Mouse (Mus musculus) neural tube, embryonic 15.5 days (tissue): ENCODE measurements around the gene Bhlhe40. TPM values are rescaled to one million over a fixed set of nuclear protein-coding genes. Genes with fewer than 3 reads are reported as not detected.

Source experiments
- ATAC-seq: fragments of 200-750 bp; cut with Nextera tagmentation; 2 replicates; pipeline ENCODE4 v1.8.0; 2017; ENCODE audit warnings: mild to moderate bottlenecking, moderate TSS enrichment, moderate library complexity; ENCODE audit not compliant: low FRiP score
- H3K27ac ChIP-seq: fragments of 300-500 bp; sonication (generic); replicated peaks from 2 replicates; pipeline ENCODE4 v1.5.1; 2015; ENCODE audit warnings: mild to moderate bottlenecking, inconsistent platforms
- H3K27me3 ChIP-seq: fragments of 300-500 bp; sonication (generic); replicated peaks from 2 replicates; pipeline ENCODE4 v1.6.1; 2015; ENCODE audit warnings: inconsistent platforms
- H3K36me3 ChIP-seq: fragments of 300-500 bp; sonication (generic); 2 replicates; pipeline ENCODE4 v1.6.1; 2015; ENCODE audit warnings: inconsistent platforms
- H3K4me1 ChIP-seq: fragments of 300-500 bp; sonication (generic); 2 replicates; pipeline ENCODE4 v1.6.1; 2015; ENCODE audit warnings: inconsistent platforms
- H3K4me2 ChIP-seq: fragments of 300-500 bp; sonication (generic); 2 replicates; pipeline ENCODE4 v1.6.1; 2015; ENCODE audit warnings: inconsistent platforms, mild to moderate bottlenecking, moderate library complexity
- H3K4me3 ChIP-seq: fragments of 300-500 bp; sonication (generic); replicated peaks from 2 replicates; pipeline ENCODE4 v1.5.1; 2015; ENCODE audit warnings: mild to moderate bottlenecking, inconsistent platforms
- H3K9ac ChIP-seq: fragments of 300-500 bp; sonication (generic); replicated peaks from 2 replicates; pipeline ENCODE4 v1.6.1; 2015; ENCODE audit warnings: mild to moderate bottlenecking, inconsistent platforms
- H3K9me3 ChIP-seq: fragments of 300-500 bp; sonication (generic); replicated peaks from 2 replicates; pipeline ENCODE4 v1.6.1; 2016; ENCODE audit warnings: inconsistent platforms
- WGBS: fragments of 180-500 bp; shearing (Covaris S2); methylation state at CpG from one replicate; pipeline ENCODE4 v1.1.7; 2015; ENCODE audit warnings: mixed read lengths; 5-methylcytosine and 5-hydroxymethylcytosine counted together
- polyA plus RNA-seq: library from polyadenylated mRNA; unstranded; fragments of >200 nt; fragmentation: Nextera tagmentation; extraction: Ambion mirVana; gene quantifications from 2 replicates; pipeline ENCODE4 v1.2.1, GENCODE M21; 2015

Bhlhe40 gene
- polyA plus RNA-seq, 1 experiment from 2014 or later: 5.3 TPM

- Histone ChIP-seq H3K36me3 (no peaks in the 10 kb centered on the region), H3K27ac (no peak overlapping the region), H3K4me3 (no peak overlapping the region), H3K27me3 (0 out of 2 replicates have a peak, but pooled peaks cover 2% of the 10 kb centered on the region), H3K4me2 (no peak overlapping the region), H3K9ac (no peak overlapping the region), H3K4me1 (peaks cover 6% of the 10 kb centered on the region; the same call in 1 of the 2 replicates), H3K9me3 (no peaks in the 10 kb centered on the region)
- no peak for ATAC-seq
- 92% methylated on average over 3 of the region's 3 CpGs for WGBS
These were observed 36.4 kb downstream of the Bhlhe40 start for GRCm38 (mm10) chr6:108696822-108697202.

- Histone ChIP-seq H3K27ac (no peak overlapping the region), H3K9me3 (no peaks in the 10 kb centered on the region), H3K27me3 (0 out of 2 replicates have a peak, but pooled peaks cover 2% of the 10 kb centered on the region), H3K4me3 (no peak overlapping the region), H3K9ac (no peak overlapping the region), H3K36me3 (no peaks in the 10 kb centered on the region), H3K4me1 (peaks cover 6% of the 10 kb centered on the region; the same call in 1 of the 2 replicates), H3K4me2 (no peak overlapping the region)
- ATAC-seq: no peak
- WGBS: 94% methylated on average over 10 of the region's 10 CpGs
These were observed 36.9 kb downstream of the Bhlhe40 start for GRCm38 (mm10) chr6:108697345-108697744.

- H3K4me3 ChIP-seq: no peak overlapping the region
- H3K36me3 ChIP-seq: no peaks in the 10 kb centered on the region
- 0 out of 2 replicates have a peak, but pooled peaks cover 2% of the 10 kb centered on the region for H3K27me3 ChIP-seq
- H3K9me3 ChIP-seq: no peaks in the 10 kb centered on the region
- no peak overlapping the region for H3K4me2 ChIP-seq
- H3K9ac ChIP-seq: no peak overlapping the region
- H3K4me1 ChIP-seq: peaks cover 6% of the 10 kb centered on the region; the same call in 1 of the 2 replicates
- WGBS: 13% methylated on average over 4 of the region's 4 CpGs
- no peak for ATAC-seq
- H3K27ac ChIP-seq: no peak overlapping the region
These were observed 38.0 kb downstream of the Bhlhe40 start for GRCm38 (mm10) chr6:108698343-108698870.

GRCm38 (mm10) chr6:108699679-108700078 lies 39.2 kb downstream of the Bhlhe40 start:
- Histone ChIP-seq H3K36me3 (no peaks in the 10 kb centered on the region), H3K27me3 (0 out of 2 replicates have a peak, but pooled peaks cover 2% of the 10 kb centered on the region), H3K4me1 (peaks cover 6% of the 10 kb centered on the region; the same call in 1 of the 2 replicates), H3K27ac (no peak overlapping the region), H3K4me3 (no peak overlapping the region), H3K9ac (no peak overlapping the region), H3K9me3 (no peaks in the 10 kb centered on the region), H3K4me2 (no peak overlapping the region)
- no peak for ATAC-seq
- WGBS: 73% methylated on average over 3 of the region's 3 CpGs

GRCm38 (mm10) chr6:108700638-108701343 lies 40.4 kb downstream of the Bhlhe40 start:
- H3K9me3 ChIP-seq: no peaks in the 10 kb centered on the region
- peak overlapping the region; percentile 39 for H3K4me2 ChIP-seq
- peaks cover 6% of the 10 kb centered on the region; the same call in 1 of the 2 replicates for H3K4me1 ChIP-seq
- H3K27me3 ChIP-seq: 0 out of 2 replicates have a peak, but pooled peaks cover 2% of the 10 kb centered on the region
- no peak overlapping the region for H3K4me3 ChIP-seq
- no peak overlapping the region for H3K27ac ChIP-seq
- no peak overlapping the region for H3K9ac ChIP-seq
- ATAC-seq: peak; percentile 47; the same call in 1 of the 2 replicates
- WGBS: 13% methylated on average over 17 of the region's 17 CpGs
- H3K36me3 ChIP-seq: no peaks in the 10 kb centered on the region

GRCm38 (mm10) chr6:108702648-108703047 lies 42.2 kb downstream of the Bhlhe40 start:
- Histone ChIP-seq H3K9me3 (no peaks in the 10 kb centered on the region), H3K4me3 (no peak overlapping the region), H3K27me3 (peaks cover 6% of the 10 kb centered on the region; the same call in 1 of the 2 replicates), H3K4me2 (no peak overlapping the region), H3K4me1 (peaks cover 6% of the 10 kb centered on the region; the same call in 1 of the 2 replicates), H3K36me3 (no peaks in the 10 kb centered on the region), H3K9ac (no peak overlapping the region), H3K27ac (no peak overlapping the region)
- ATAC-seq: no peak
- WGBS: 27% methylated on average over 3 of the region's 3 CpGs

- Histone ChIP-seq H3K27ac (no peak overlapping the region), H3K4me1 (peaks cover 6% of the 10 kb centered on the region; the same call in 1 of the 2 replicates), H3K4me2 (no peak overlapping the region), H3K36me3 (no peaks in the 10 kb centered on the region), H3K27me3 (peaks cover 6% of the 10 kb centered on the region; the same call in 1 of the 2 replicates), H3K9ac (no peak overlapping the region), H3K9me3 (no peaks in the 10 kb centered on the region), H3K4me3 (no peak overlapping the region)
- 82% methylated on average over 1 of the region's 1 CpGs for WGBS
- no peak for ATAC-seq
These were observed 42.7 kb downstream of the Bhlhe40 start for GRCm38 (mm10) chr6:108703085-108703484.

- H3K27me3 ChIP-seq: peaks cover 4% of the 10 kb centered on the region; the same call in 1 of the 2 replicates
- H3K4me2 ChIP-seq: no peak overlapping the region
- H3K36me3 ChIP-seq: no peaks in the 10 kb centered on the region
- no peak overlapping the region for H3K9ac ChIP-seq
- 64% methylated on average over 9 of the region's 9 CpGs for WGBS
- H3K4me1 ChIP-seq: peaks cover 13% of the 10 kb centered on the region
- no peak for ATAC-seq
- no peak overlapping the region for H3K4me3 ChIP-seq
- no peaks in the 10 kb centered on the region for H3K9me3 ChIP-seq
- no peak overlapping the region for H3K27ac ChIP-seq
These were observed 44.1 kb downstream of the Bhlhe40 start for GRCm38 (mm10) chr6:108704316-108705080.

- 89% methylated on average over 6 of the region's 6 CpGs for WGBS
- H3K4me2 ChIP-seq: no peak overlapping the region
- H3K9ac ChIP-seq: no peak overlapping the region
- H3K27ac ChIP-seq: no peak overlapping the region
- no peak overlapping the region for H3K4me3 ChIP-seq
- H3K4me1 ChIP-seq: peaks cover 15% of the 10 kb centered on the region
- no peak for ATAC-seq
- H3K27me3 ChIP-seq: peaks cover 4% of the 10 kb centered on the region; the same call in 1 of the 2 replicates
- H3K9me3 ChIP-seq: no peaks in the 10 kb centered on the region
- H3K36me3 ChIP-seq: no peaks in the 10 kb centered on the region
These were observed 45.5 kb downstream of the Bhlhe40 start for GRCm38 (mm10) chr6:108705957-108706356.

- 94% methylated on average over 8 of the region's 8 CpGs for WGBS
- Histone ChIP-seq H3K9ac (no peak overlapping the region), H3K4me1 (peaks cover 15% of the 10 kb centered on the region), H3K4me2 (no peak overlapping the region), H3K9me3 (no peaks in the 10 kb centered on the region), H3K27ac (no peak overlapping the region), H3K36me3 (no peaks in the 10 kb centered on the region), H3K27me3 (peaks cover 4% of the 10 kb centered on the region; the same call in 1 of the 2 replicates), H3K4me3 (no peak overlapping the region)
- no peak for ATAC-seq
These were observed 46.7 kb downstream of the Bhlhe40 start for GRCm38 (mm10) chr6:108706994-108707645.

GRCm38 (mm10) chr6:108709131-108709470 lies 48.7 kb downstream of the Bhlhe40 start:
- peak overlapping the region; percentile 50 for H3K4me3 ChIP-seq
- H3K4me2 ChIP-seq: peak overlapping the region; percentile 99
- H3K36me3 ChIP-seq: no peaks in the 10 kb centered on the region
- H3K4me1 ChIP-seq: peaks cover 15% of the 10 kb centered on the region
- peak overlapping the region; percentile 59 for H3K9ac ChIP-seq
- 14% methylated on average over 9 of the region's 9 CpGs for WGBS
- H3K9me3 ChIP-seq: no peaks in the 10 kb centered on the region
- H3K27ac ChIP-seq: peak overlapping the region; percentile 79; the same call in 1 of the 2 replicates
- no peak; the same call in 1 of the 2 replicates for ATAC-seq
- peaks cover 4% of the 10 kb centered on the region; the same call in 1 of the 2 replicates for H3K27me3 ChIP-seq
